8 mouse cellular contexts compared by ENCODE assay signal in genomic region chr9:61373942-61374900, GRCm38 (mm10). TPM values are rescaled to one million over a fixed set of nuclear protein-coding genes. Genes with fewer than 3 reads are reported as not detected.
DNase-seq lines count a peak whose midpoint lies in the region; ATAC-seq and TF ChIP-seq lines count a peak whose summit lies in the region.

No protein-coding gene starts in this region.

- H3K36me3 ChIP-seq in lung, embryonic 15.5 days: peaks cover 16% of the 10 kb centered on the region
- H3K36me3 ChIP-seq in intestine, embryonic 14.5 days (ENCODE audit: control insufficient read depth, insufficient read depth, low read length): peaks cover 20% of the 10 kb centered on the region
- H3K36me3 ChIP-seq in splenic B cell, adult 2 months (ENCODE audit: control insufficient read depth, insufficient read depth, low read length, poor library complexity, severe bottlenecking): peaks cover 4% of the 10 kb centered on the region

- peak overlapping the region; percentile 93 for H3K4me3 ChIP-seq in lung, embryonic 15.5 days
- peak overlapping the region; percentile 71 for H3K4me3 ChIP-seq in embryonic fibroblast, embryonic 13.5 days (ENCODE audit: insufficient read depth, low read length)
- H3K4me3 ChIP-seq in intestine, embryonic 14.5 days (ENCODE audit: low read depth, low read length): peak overlapping the region; percentile 93

- no peaks in the 10 kb centered on the region; the same call in 1 of the 2 replicates for H3K27me3 ChIP-seq in lung, embryonic 15.5 days
- H3K27me3 ChIP-seq in intestine, embryonic 14.5 days (replicated peaks; ENCODE audit: control insufficient read depth, insufficient read depth, low read length): no peaks in the 10 kb centered on the region
- H3K27me3 ChIP-seq in splenic B cell, adult 2 months (ENCODE audit: control insufficient read depth, insufficient read depth, low read length, poor library complexity, severe bottlenecking): no peaks in the 10 kb centered on the region

- peaks cover 68% of the 10 kb centered on the region for H3K4me1 ChIP-seq in lung, embryonic 15.5 days
- peaks cover 20% of the 10 kb centered on the region for H3K4me1 ChIP-seq in embryonic fibroblast, embryonic 13.5 days (ENCODE audit: control insufficient read depth, insufficient read depth, low read length)
- H3K4me1 ChIP-seq in intestine, embryonic 14.5 days (replicated peaks; ENCODE audit: control insufficient read depth, insufficient read depth, low read length): peaks cover 62% of the 10 kb centered on the region

- TF ChIP-seq POLR2A in embryonic fibroblast, embryonic 13.5 days (IDR thresholded peaks at IDR 0.05; ENCODE audit: low read depth, low read length): peak; percentile 41

- peak overlapping the region; percentile 76 for H3K4me2 ChIP-seq in lung, embryonic 15.5 days
- H3K4me2 ChIP-seq in intestine, embryonic 14.5 days (ENCODE audit: low read length): peak overlapping the region; percentile 52

- no peaks in the 10 kb centered on the region for H3K9me3 ChIP-seq in lung, embryonic 15.5 days
- H3K9me3 ChIP-seq in intestine, embryonic 14.5 days (ENCODE audit: control insufficient read depth, low read length): no peaks in the 10 kb centered on the region

- H3K9ac ChIP-seq in lung, embryonic 15.5 days: peak overlapping the region; percentile 78
- H3K9ac ChIP-seq in intestine, embryonic 14.5 days (ENCODE audit: low read length): peak overlapping the region; percentile 99

- no peak for ATAC-seq in lung, embryonic 15.5 days (ENCODE audit: borderline replicate concordance, extremely low read depth, low FRiP score, low TSS enrichment)
- ATAC-seq in intestine, embryonic 14.5 days (replicated peaks; ENCODE audit: low FRiP score, low TSS enrichment, low read depth): no peak

- peak overlapping the region; percentile 96 for H3K27ac ChIP-seq in lung, embryonic 15.5 days
- peak overlapping the region; percentile 18; the same call in 1 of the 2 replicates for H3K27ac ChIP-seq in embryonic fibroblast, embryonic 13.5 days (ENCODE audit: insufficient read depth, low read length)
- H3K27ac ChIP-seq in intestine, embryonic 14.5 days (ENCODE audit: low read depth): peak overlapping the region; percentile 98

- TF ChIP-seq CTCF in embryonic fibroblast, embryonic 13.5 days (IDR thresholded peaks at IDR 0.05; ENCODE audit: borderline replicate concordance, insufficient read depth, low read length): no peak

- 2% methylated on average over 50 of the region's 51 CpGs for WGBS in lung, embryonic 15.5 days
- 1% methylated on average over 48 of the region's 51 CpGs for WGBS in intestine, embryonic 14.5 days

- DNase-seq in lung, postnatal 14 days: no peak
- peak; percentile 64 for DNase-seq in adrenal gland, postnatal 10 days
- DNase-seq in intestine, embryonic 14.5 days (ENCODE audit: low spot score): peak; percentile 83
- peak; percentile 59 to 64 for DNase-seq in lung, postnatal 4 days
- DNase-seq in splenic B cell, adult 2 months (ENCODE audit: low read depth, low spot score): peak; percentile 49
- no peak for DNase-seq in layer of hippocampus, adult 8-10 months (ENCODE audit: low spot score in 2 of 2)

RNA-seq across cellular contexts. Expression of gene Tle3, which starts 2.1 kb away (rescaled TPM):
- 25.2 and 27.1 TPM in 2 replicates for polyA plus RNA-seq in lung, embryonic 15.5 days (2015; fragmentation: Nextera tagmentation; extraction: Ambion mirVana)
- 10 to 100 TPM; 82.4 to 92.7 TPM for total RNA-seq in adrenal gland, postnatal 10 days (2021)
- polyA plus RNA-seq in embryonic fibroblast, embryonic 13.5 days (2011; ENCODE audit: insufficient read length, low read depth, missing spikeins): 51.5 and 63.9 TPM in 2 replicates
- polyA plus RNA-seq in intestine, embryonic 14.5 days (2014; fragmentation: Nextera tagmentation; extraction: Ambion mirVana): 23.3 and 25.0 TPM in 2 replicates
- 10 to 100 TPM; 47.8 to 62.3 (median 56.9) TPM for total RNA-seq in layer of hippocampus, adult 8-10 months (2022)

Comparison
In these comparisons a context has a peak if more than half of its experiments do, and no peak if none do; other contexts are left out.
1. DNase-seq: peak in adrenal gland, postnatal 10 days (single experiment), intestine, embryonic 14.5 days (single experiment), lung, postnatal 4 days (2 of 2) and splenic B cell, adult 2 months (single experiment); none in lung, postnatal 14 days (single experiment) and layer of hippocampus, adult 8-10 months (0 of 2).
2. H3K27ac ChIP-seq: peak in every context shown above with its lines; median percentile 98 in intestine, embryonic 14.5 days; 96 in lung, embryonic 15.5 days; 18 in embryonic fibroblast, embryonic 13.5 days.
3. Peak in every context shown above with its lines, with median percentiles within 50 percentile points of each other: H3K4me3 ChIP-seq.